Mouse (Mus musculus): ENCODE results near the gene F11r. TPM values are rescaled to one million over a fixed set of nuclear protein-coding genes. Genes with fewer than 3 reads are reported as not detected.
A peak's percentile ranks its signal among the peaks of the same experiment; 100 is the strongest.

The F11r gene
- 76.1 and 80.0 TPM in 2 replicates for polyA plus RNA-seq (2015; fragmentation: Nextera tagmentation; extraction: Ambion mirVana)

GRCm38 (mm10) chr1:171437264-171438013, at the start of gene F11r:
TSS of gene F11r (plus strand) at chr1:171437535.
- peak within 1 kb of the TSS; percentile 76 for H3K4me2 ChIP-seq (ENCODE audit: low read depth, low read length)
- peak; percentile 72 for ATAC-seq (replicated peaks; ENCODE audit: extremely low read depth, insufficient read depth, low FRiP score)
- peak within 1 kb of the TSS; percentile 92 for H3K4me3 ChIP-seq (ENCODE audit: low read length)
- peaks cover 33% of the 10 kb centered on the region for H3K4me1 ChIP-seq (ENCODE audit: control insufficient read depth, insufficient read depth, low read length)
- H3K9ac ChIP-seq (ENCODE audit: low read length): peak within 1 kb of the TSS; percentile 87
- H3K27me3 ChIP-seq (ENCODE audit: control insufficient read depth, insufficient read depth, low read length): no peaks in the 10 kb centered on the region
- under 1% methylated on average over 46 of the region's 46 CpGs for WGBS
- H3K9me3 ChIP-seq (replicated peaks; ENCODE audit: control insufficient read depth, low read length): no peaks in the 10 kb centered on the region
- H3K27ac ChIP-seq (ENCODE audit: low read length): peak within 1 kb of the TSS; percentile 89
- H3K36me3 ChIP-seq (ENCODE audit: control insufficient read depth, insufficient read depth): no peaks in the 10 kb centered on the region

GRCm38 (mm10) chr1:171388376-171389102, 48.8 kb upstream of the F11r start, which contains the start of gene Arhgap30:
TSS of gene Arhgap30 (plus strand) at chr1:171388954.
- no peaks in the 10 kb centered on the region for H3K4me1 ChIP-seq (ENCODE audit: control insufficient read depth, insufficient read depth, low read length)
- peak within 1 kb of the TSS; percentile 23 for H3K4me2 ChIP-seq (ENCODE audit: low read depth, low read length)
- H3K4me3 ChIP-seq (ENCODE audit: low read length): peak within 1 kb of the TSS; percentile 43
- no peaks in the 10 kb centered on the region for H3K27me3 ChIP-seq (ENCODE audit: control insufficient read depth, insufficient read depth, low read length)
- 67% methylated on average over 15 of the region's 15 CpGs for WGBS
- peak; percentile 73 for ATAC-seq (replicated peaks; ENCODE audit: extremely low read depth, insufficient read depth, low FRiP score)
- H3K36me3 ChIP-seq (ENCODE audit: control insufficient read depth, insufficient read depth): no peaks in the 10 kb centered on the region
- H3K9ac ChIP-seq (ENCODE audit: low read length): peak within 1 kb of the TSS; percentile 28
- no peaks in the 10 kb centered on the region for H3K9me3 ChIP-seq (replicated peaks; ENCODE audit: control insufficient read depth, low read length)
- H3K27ac ChIP-seq (ENCODE audit: low read length): peak within 1 kb of the TSS; percentile 61

GRCm38 (mm10) chr1:171390101-171390500, 47.2 kb upstream of the F11r start:
- H3K4me3 ChIP-seq (ENCODE audit: low read length): peak overlapping the region; percentile 43
- 75% methylated on average over 4 of the region's 4 CpGs for WGBS

GRCm38 (mm10) chr1:171401821-171402220, 35.5 kb upstream of the F11r start:
- no peak overlapping the region for H3K4me3 ChIP-seq (ENCODE audit: low read length)
- ATAC-seq (replicated peaks; ENCODE audit: extremely low read depth, insufficient read depth, low FRiP score): no peak
- no peak overlapping the region for H3K9ac ChIP-seq (ENCODE audit: low read length)
- no peaks in the 10 kb centered on the region for H3K36me3 ChIP-seq (ENCODE audit: control insufficient read depth, insufficient read depth)
- WGBS: 72% methylated on average over 4 of the region's 4 CpGs
- no peaks in the 10 kb centered on the region for H3K27me3 ChIP-seq (ENCODE audit: control insufficient read depth, insufficient read depth, low read length)
- no peak overlapping the region for H3K4me2 ChIP-seq (ENCODE audit: low read depth, low read length)
- no peaks in the 10 kb centered on the region for H3K4me1 ChIP-seq (ENCODE audit: control insufficient read depth, insufficient read depth, low read length)
- H3K9me3 ChIP-seq (replicated peaks; ENCODE audit: control insufficient read depth, low read length): no peaks in the 10 kb centered on the region
- H3K27ac ChIP-seq (ENCODE audit: low read length): no peak overlapping the region

More at GRCm38 (mm10) chr1:171390101-171390500, 47.2 kb upstream of the F11r start:
- Histone ChIP-seq H3K9ac (ENCODE audit: low read length) (no peak overlapping the region; the same call in 1 of the 2 replicates), H3K27me3 (ENCODE audit: control insufficient read depth, insufficient read depth, low read length) (no peaks in the 10 kb centered on the region), H3K27ac (ENCODE audit: low read length) (peak overlapping the region; percentile 7; the same call in 1 of the 2 replicates), H3K9me3 (replicated peaks; ENCODE audit: control insufficient read depth, low read length) (no peaks in the 10 kb centered on the region), H3K4me2 (ENCODE audit: low read depth, low read length) (peak overlapping the region; percentile 23), H3K4me1 (ENCODE audit: control insufficient read depth, insufficient read depth, low read length) (no peaks in the 10 kb centered on the region), H3K36me3 (ENCODE audit: control insufficient read depth, insufficient read depth) (no peaks in the 10 kb centered on the region)
- ATAC-seq (replicated peaks; ENCODE audit: extremely low read depth, insufficient read depth, low FRiP score): peak; percentile 45; the same call in 1 of the 2 replicates

DNA sequence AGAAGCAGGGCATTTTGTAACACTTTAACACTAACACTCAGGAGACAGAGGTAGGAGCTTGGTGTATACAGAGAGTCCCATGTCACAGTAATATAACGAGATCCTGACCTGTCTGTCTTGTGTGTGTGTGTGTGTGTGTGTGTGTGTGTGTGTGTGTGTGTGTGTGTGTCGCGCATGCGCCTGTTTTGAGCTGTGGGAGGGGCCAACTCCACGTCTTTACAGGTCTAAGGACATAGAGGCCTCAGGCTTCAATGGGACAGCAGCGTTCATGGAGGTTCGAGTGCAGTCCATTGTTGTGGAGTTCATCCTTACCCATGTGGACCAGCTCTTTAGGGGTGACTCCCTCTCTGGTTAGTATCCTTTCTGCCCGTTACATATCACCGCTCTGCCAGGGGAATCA, 34.3 kb upstream of the F11r start:
- Histone ChIP-seq H3K9me3 (replicated peaks; ENCODE audit: control insufficient read depth, low read length) (no peaks in the 10 kb centered on the region), H3K4me1 (ENCODE audit: control insufficient read depth, insufficient read depth, low read length) (no peaks in the 10 kb centered on the region), H3K4me2 (ENCODE audit: low read depth, low read length) (no peak overlapping the region), H3K4me3 (ENCODE audit: low read length) (no peak overlapping the region), H3K27me3 (ENCODE audit: control insufficient read depth, insufficient read depth, low read length) (no peaks in the 10 kb centered on the region), H3K9ac (ENCODE audit: low read length) (no peak overlapping the region), H3K27ac (ENCODE audit: low read length) (no peak overlapping the region), H3K36me3 (ENCODE audit: control insufficient read depth, insufficient read depth) (no peaks in the 10 kb centered on the region)
- ATAC-seq (replicated peaks; ENCODE audit: extremely low read depth, insufficient read depth, low FRiP score): no peak
- WGBS: 82% methylated on average over 9 of the region's 9 CpGs

- WGBS: 67% methylated on average over 5 of the region's 5 CpGs
- Histone ChIP-seq H3K4me2 (ENCODE audit: low read depth, low read length) (no peak overlapping the region), H3K9me3 (replicated peaks; ENCODE audit: control insufficient read depth, low read length) (no peaks in the 10 kb centered on the region), H3K4me3 (ENCODE audit: low read length) (no peak overlapping the region), H3K9ac (ENCODE audit: low read length) (no peak overlapping the region), H3K27ac (ENCODE audit: low read length) (no peak overlapping the region), H3K4me1 (ENCODE audit: control insufficient read depth, insufficient read depth, low read length) (no peaks in the 10 kb centered on the region; the same call in 1 of the 2 replicates), H3K27me3 (ENCODE audit: control insufficient read depth, insufficient read depth, low read length) (peaks cover 5% of the 10 kb centered on the region; the same call in 1 of the 2 replicates), H3K36me3 (ENCODE audit: control insufficient read depth, insufficient read depth) (no peaks in the 10 kb centered on the region)
- no peak for ATAC-seq (replicated peaks; ENCODE audit: extremely low read depth, insufficient read depth, low FRiP score)
These were observed 30.1 kb upstream of the F11r start for GRCm38 (mm10) chr1:171407263-171407662.

DNA sequence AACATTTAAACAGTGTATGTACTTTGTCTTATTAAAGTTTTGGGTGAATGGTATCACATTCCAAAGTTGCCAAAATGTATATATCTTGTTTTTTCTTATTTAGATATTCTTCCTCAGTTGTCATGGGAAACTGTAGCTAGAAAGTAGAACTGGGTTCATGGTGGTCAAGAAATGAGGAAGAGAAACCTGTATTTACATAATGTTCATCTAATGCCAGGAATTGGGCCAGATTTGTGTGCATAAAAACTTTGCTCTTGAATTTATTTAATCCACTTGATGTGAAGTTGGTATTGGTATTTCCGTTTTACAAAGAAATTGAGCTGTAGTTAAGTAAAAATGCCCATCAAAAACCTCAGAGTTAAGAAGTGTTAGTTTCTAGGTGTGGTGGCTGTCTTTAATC, 27.1 kb upstream of the F11r start:
- no peak overlapping the region for H3K27ac ChIP-seq (ENCODE audit: low read length)
- H3K27me3 ChIP-seq (ENCODE audit: control insufficient read depth, insufficient read depth, low read length): peaks cover 5% of the 10 kb centered on the region; the same call in 1 of the 2 replicates
- no peak overlapping the region for H3K4me2 ChIP-seq (ENCODE audit: low read depth, low read length)
- no peak for ATAC-seq (replicated peaks; ENCODE audit: extremely low read depth, insufficient read depth, low FRiP score)
- no peak overlapping the region for H3K4me3 ChIP-seq (ENCODE audit: low read length)
- H3K9me3 ChIP-seq (replicated peaks; ENCODE audit: control insufficient read depth, low read length): no peaks in the 10 kb centered on the region
- H3K4me1 ChIP-seq (ENCODE audit: control insufficient read depth, insufficient read depth, low read length): peaks cover 11% of the 10 kb centered on the region
- peaks cover 2% of the 10 kb centered on the region; the same call in 1 of the 2 replicates for H3K36me3 ChIP-seq (ENCODE audit: control insufficient read depth, insufficient read depth)
- 89% methylated on average over 1 of the region's 1 CpGs for WGBS
- no peak overlapping the region for H3K9ac ChIP-seq (ENCODE audit: low read length)

DNA sequence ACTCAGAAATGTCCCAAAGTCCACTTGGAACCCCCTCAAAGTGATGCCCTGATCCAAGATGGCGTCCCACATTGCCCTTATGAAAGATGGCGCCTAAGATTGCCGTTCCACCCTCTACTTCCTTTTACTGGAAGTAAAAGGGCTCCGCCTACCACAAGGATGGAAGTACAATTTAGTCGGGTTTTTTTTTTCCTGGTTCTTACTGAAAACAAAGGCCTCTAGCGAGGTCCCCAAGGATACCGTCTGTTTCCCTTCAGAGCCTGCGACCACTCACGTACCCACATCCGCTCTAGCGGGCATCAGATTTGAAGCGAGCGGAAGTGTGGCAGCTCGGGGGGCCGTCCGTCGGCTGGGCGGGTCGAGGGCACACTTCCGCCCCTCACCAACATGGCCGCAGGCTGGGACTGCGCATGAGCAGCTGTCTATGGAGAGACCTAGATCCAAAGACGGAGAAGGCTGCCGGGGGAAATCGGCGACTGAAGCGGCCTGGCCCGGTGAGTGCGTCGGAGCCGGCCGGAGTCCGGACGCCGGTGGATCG, 26.3 kb upstream of the F11r start, which contains the start of gene Usf1:
Gene Usf1 (plus strand): TSS at position 367 of the 538 bp plus-strand sequence.
- Histone ChIP-seq H3K9me3 (replicated peaks; ENCODE audit: control insufficient read depth, low read length) (no peaks in the 10 kb centered on the region), H3K4me3 (ENCODE audit: low read length) (peak within 1 kb of the TSS; percentile 83), H3K36me3 (ENCODE audit: control insufficient read depth, insufficient read depth) (peaks cover 7% of the 10 kb centered on the region), H3K9ac (ENCODE audit: low read length) (peak within 1 kb of the TSS; percentile 99), H3K4me2 (ENCODE audit: low read depth, low read length) (peak within 1 kb of the TSS; percentile 78), H3K4me1 (ENCODE audit: control insufficient read depth, insufficient read depth, low read length) (peaks cover 11% of the 10 kb centered on the region), H3K27me3 (ENCODE audit: control insufficient read depth, insufficient read depth, low read length) (peaks cover 5% of the 10 kb centered on the region; the same call in 1 of the 2 replicates), H3K27ac (ENCODE audit: low read length) (peak within 1 kb of the TSS; percentile 92)
- ATAC-seq (replicated peaks; ENCODE audit: extremely low read depth, insufficient read depth, low FRiP score): peak; percentile 96
- under 1% methylated on average over 36 of the region's 36 CpGs for WGBS
